Mouse (Mus musculus) heart, adult 2 months (tissue): ENCODE data around the gene Olfr1034. TPM values are rescaled to one million over a fixed set of nuclear protein-coding genes. Genes with fewer than 3 reads are reported as not detected.

Source experiments
- DNase-seq, 2 experiments: peaks; one replicate each; pipeline ENCODE4 v3.0.0; 2021
- H3K27ac ChIP-seq: fragments of 200-600 bp; 2 replicates; pipeline ENCODE4 v1.8.1; 2022
- H3K27me3 ChIP-seq: fragments of 200-500 bp; 2 replicates; pipeline ENCODE4 v1.6.1; 2012; ENCODE audit warnings: mild to moderate bottlenecking, low read length, inconsistent platforms, mixed read lengths; ENCODE audit not compliant: control insufficient read depth, insufficient read depth
- H3K36me3 ChIP-seq: fragments of 200-500 bp; 2 replicates; pipeline ENCODE4 v1.6.1; 2012; ENCODE audit warnings: low read length, inconsistent platforms; ENCODE audit not compliant: control insufficient read depth, insufficient read depth
- H3K4me1 ChIP-seq: fragments of 200-500 bp; 2 replicates; pipeline ENCODE4 v1.6.1; 2011; ENCODE audit warnings: low read length; ENCODE audit not compliant: control insufficient read depth, insufficient read depth
- H3K4me3 ChIP-seq: fragments of 200-600 bp; 2 replicates; pipeline ENCODE4 v1.8.1; 2022
- H3K79me2 ChIP-seq: fragments of 200-500 bp; replicated peaks from 2 replicates; pipeline ENCODE4 v1.6.1; 2012; ENCODE audit warnings: mild to moderate bottlenecking, inconsistent platforms, low read length, moderate library complexity, mixed read lengths; ENCODE audit not compliant: control insufficient read depth, insufficient read depth
- H3K9ac ChIP-seq: fragments of 200-500 bp; 2 replicates; pipeline ENCODE4 v1.6.1; 2012; ENCODE audit warnings: low read depth, mild to moderate bottlenecking, control low read depth, inconsistent platforms, low read length, mixed read lengths
- POLR2A ChIP-seq: fragments of 200-500 bp; IDR thresholded peaks from 2 replicates; pipeline ENCODE4 v1.6.1; 2011; ENCODE audit warnings: mild to moderate bottlenecking, low read depth, low read length, control low read depth; ENCODE audit not compliant: insufficient read depth
- WGBS: fragments of 180-500 bp; shearing (Covaris S2); methylation state at CpG from one replicate; pipeline ENCODE4 v1.1.7; 2018; 5-methylcytosine and 5-hydroxymethylcytosine counted together
- intact Hi-C: fragments of 180-260 bp; cut with DNase I; formaldehyde crosslinking; loops from one replicate; pipeline ENCODE4 v1.15.1; 2025
- polyA plus RNA-seq: library from polyadenylated mRNA; depleted of rRNA; stranded (reverse); fragments of >200 nt; gene quantifications from 2 replicates; pipeline ENCODE4 v1.2.3, GENCODE M21; 2012; rRNA removed
- total RNA-seq, 2 experiments: library from RNA; stranded (reverse); gene quantifications; 2 replicates each; pipeline ENCODE4 v1.2.3; 2021

Olfr1034 gene
- total and polyA plus RNA-seq, 3 experiments = 0.10 to 0.20 (median 0.16) TPM

DNA sequence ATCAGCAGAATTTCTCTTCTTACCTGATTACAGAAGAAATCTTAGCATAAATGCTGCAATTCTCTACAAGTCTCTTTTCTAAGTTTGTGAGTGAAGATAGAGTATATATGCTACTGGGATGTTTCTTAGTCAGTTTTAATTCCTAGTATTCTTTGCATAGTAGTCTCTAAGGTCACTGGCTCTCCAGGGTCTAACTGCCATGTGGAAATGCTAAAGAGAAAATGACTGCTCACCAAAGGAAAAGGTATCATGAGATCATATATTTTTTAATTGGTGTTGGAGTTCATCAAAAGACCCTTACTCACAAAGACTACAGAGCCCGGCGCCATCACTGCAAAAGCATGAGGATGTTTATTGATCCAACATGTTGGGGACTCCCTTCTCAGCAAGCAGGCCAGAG is 41.6 kb downstream of the Olfr1034 start, which contains the start of gene Olfr1037:
TSS of gene Olfr1037 (minus strand) at position 101 of the 400 bp plus-strand sequence.
- no peak within 1 kb of the TSS for H3K27ac ChIP-seq
- DNase-seq = no peak
- intact Hi-C loops = no loop called here
- no peaks in the 10 kb centered on the region for H3K79me2 ChIP-seq
- H3K27me3 ChIP-seq = no peaks in the 10 kb centered on the region
- H3K4me1 ChIP-seq = no peaks in the 10 kb centered on the region
- H3K36me3 ChIP-seq = no peaks in the 10 kb centered on the region
- no peak within 1 kb of the TSS for H3K4me3 ChIP-seq
- no peak within 1 kb of the TSS for H3K9ac ChIP-seq
- TF ChIP-seq POLR2A = no peak
- WGBS = 84% methylated on average over 2 of the region's 2 CpGs

Other genes starting within 250 kb of the Olfr1034 start
- gene Olfr1016, start 243.3 kb upstream of the Olfr1034 start, total RNA-seq = not detected
- gene Olfr1016, start 243.3 kb upstream of the Olfr1034 start, polyA plus RNA-seq = not detected in 2 replicates
- not detected for gene Olfr1018, start 227.4 kb upstream of the Olfr1034 start, total RNA-seq
- not detected in 2 replicates for gene Olfr1018, start 227.4 kb upstream of the Olfr1034 start, polyA plus RNA-seq
- gene Olfr1019, start 200.4 kb upstream of the Olfr1034 start, total RNA-seq = not detected
- gene Olfr1019, start 200.4 kb upstream of the Olfr1034 start, polyA plus RNA-seq = not detected in 2 replicates
- gene Olfr1020, start 198.8 kb upstream of the Olfr1034 start, total RNA-seq = not detected
- gene Olfr1020, start 198.8 kb upstream of the Olfr1034 start, polyA plus RNA-seq = not detected in 2 replicates
- not detected for gene Olfr1022, start 177.3 kb upstream of the Olfr1034 start, total RNA-seq
- not detected in 2 replicates for gene Olfr1022, start 177.3 kb upstream of the Olfr1034 start, polyA plus RNA-seq
- not detected for gene Olfr1023, start 160.2 kb upstream of the Olfr1034 start, total RNA-seq
- not detected in 2 replicates for gene Olfr1023, start 160.2 kb upstream of the Olfr1034 start, polyA plus RNA-seq
- not detected for gene Olfr1024, start 140.8 kb upstream of the Olfr1034 start, total RNA-seq
- gene Olfr1024, start 140.8 kb upstream of the Olfr1034 start, polyA plus RNA-seq = not detected in 2 replicates
- not detected for gene Olfr1025-ps1, start 130.7 kb upstream of the Olfr1034 start, total RNA-seq
- gene Olfr1025-ps1, start 130.7 kb upstream of the Olfr1034 start, polyA plus RNA-seq = not detected in 2 replicates
- not detected for gene Olfr1026, start 124.3 kb upstream of the Olfr1034 start, total RNA-seq
- gene Olfr1026, start 124.3 kb upstream of the Olfr1034 start, polyA plus RNA-seq = not detected in 2 replicates
- gene Olfr1028, start 95.4 kb upstream of the Olfr1034 start, total RNA-seq = not detected
- not detected in 2 replicates for gene Olfr1028, start 95.4 kb upstream of the Olfr1034 start, polyA plus RNA-seq
- not detected for gene Olfr1029, start 72.0 kb upstream of the Olfr1034 start, total RNA-seq
- 0.20 TPM in 2 replicates for gene Olfr1029, start 72.0 kb upstream of the Olfr1034 start, polyA plus RNA-seq
- gene Olfr1030, start 66.6 kb upstream of the Olfr1034 start, total RNA-seq = not detected
- gene Olfr1030, start 66.6 kb upstream of the Olfr1034 start, polyA plus RNA-seq = not detected in 2 replicates
- not detected for gene Olfr1031, start 55.6 kb upstream of the Olfr1034 start, total RNA-seq
- gene Olfr1031, start 55.6 kb upstream of the Olfr1034 start, polyA plus RNA-seq = not detected in 2 replicates
- not detected for gene Olfr1032, start 40.3 kb upstream of the Olfr1034 start, total RNA-seq
- gene Olfr1032, start 40.3 kb upstream of the Olfr1034 start, polyA plus RNA-seq = not detected in 2 replicates
- gene Olfr1033, start 25.2 kb upstream of the Olfr1034 start, total RNA-seq = 1 to 10 TPM; 4.7 to 7.0 TPM
- 1.6 and 4.5 TPM in 2 replicates for gene Olfr1033, start 25.2 kb upstream of the Olfr1034 start, polyA plus RNA-seq
- not detected for gene Olfr1036, start 28.1 kb downstream of the Olfr1034 start, total RNA-seq
- gene Olfr1036, start 28.1 kb downstream of the Olfr1034 start, polyA plus RNA-seq = not detected in 2 replicates
- not detected for gene Olfr1037, start 41.5 kb downstream of the Olfr1034 start, total RNA-seq
- gene Olfr1037, start 41.5 kb downstream of the Olfr1034 start, polyA plus RNA-seq = not detected in 2 replicates
- gene Olfr1039, start 90.1 kb downstream of the Olfr1034 start, total RNA-seq = not detected
- not detected in 2 replicates for gene Olfr1039, start 90.1 kb downstream of the Olfr1034 start, polyA plus RNA-seq
- not detected for gene Olfr1040, start 100.9 kb downstream of the Olfr1034 start, total RNA-seq
- gene Olfr1040, start 100.9 kb downstream of the Olfr1034 start, polyA plus RNA-seq = not detected in 2 replicates
- not detected for gene Olfr1042, start 116.0 kb downstream of the Olfr1034 start, total RNA-seq
- gene Olfr1042, start 116.0 kb downstream of the Olfr1034 start, polyA plus RNA-seq = not detected in 2 replicates
- gene Olfr1043, start 121.7 kb downstream of the Olfr1034 start, total RNA-seq = not detected
- not detected in 2 replicates for gene Olfr1043, start 121.7 kb downstream of the Olfr1034 start, polyA plus RNA-seq
- not detected for gene Olfr1044, start 132.0 kb downstream of the Olfr1034 start, total RNA-seq
- not detected in 2 replicates for gene Olfr1044, start 132.0 kb downstream of the Olfr1034 start, polyA plus RNA-seq
- gene Olfr52, start 139.8 kb downstream of the Olfr1034 start, total RNA-seq = not detected
- not detected in 2 replicates for gene Olfr52, start 139.8 kb downstream of the Olfr1034 start, polyA plus RNA-seq
- gene Olfr1045, start 157.1 kb downstream of the Olfr1034 start, total RNA-seq = not detected
- gene Olfr1045, start 157.1 kb downstream of the Olfr1034 start, polyA plus RNA-seq = not detected in 2 replicates
- gene Olfr1046, start 173.5 kb downstream of the Olfr1034 start, total RNA-seq = not detected
- gene Olfr1046, start 173.5 kb downstream of the Olfr1034 start, polyA plus RNA-seq = not detected in 2 replicates
- gene Olfr1047, start 185.5 kb downstream of the Olfr1034 start, total RNA-seq = not detected
- gene Olfr1047, start 185.5 kb downstream of the Olfr1034 start, polyA plus RNA-seq = not detected in 2 replicates
- not detected for gene Olfr1048, start 194.4 kb downstream of the Olfr1034 start, total RNA-seq
- not detected in 2 replicates for gene Olfr1048, start 194.4 kb downstream of the Olfr1034 start, polyA plus RNA-seq
- gene Olfr1049, start 212.5 kb downstream of the Olfr1034 start, total RNA-seq = not detected
- gene Olfr1049, start 212.5 kb downstream of the Olfr1034 start, polyA plus RNA-seq = not detected in 2 replicates
- not detected for gene Olfr1051, start 233.2 kb downstream of the Olfr1034 start, total RNA-seq
- not detected in 2 replicates for gene Olfr1051, start 233.2 kb downstream of the Olfr1034 start, polyA plus RNA-seq
- gene Olfr1052, start 246.6 kb downstream of the Olfr1034 start, total RNA-seq = not detected
- not detected in 2 replicates for gene Olfr1052, start 246.6 kb downstream of the Olfr1034 start, polyA plus RNA-seq